Mouse (Mus musculus) hindbrain, embryonic 13.5 days (tissue): ENCODE data around the gene Rgsl1. TPM values are rescaled to one million over a fixed set of nuclear protein-coding genes. Genes with fewer than 3 reads are reported as not detected.
A peak's percentile ranks its signal among the peaks of the same experiment; 100 is the strongest.

Experiments used
- ATAC-seq: fragments of 200-750 bp; cut with Nextera tagmentation; 2 replicates; pipeline ENCODE4 v1.8.0; 2017; ENCODE audit warnings: moderate TSS enrichment; ENCODE audit not compliant: low FRiP score
- H3K27ac ChIP-seq: fragments of 300-500 bp; sonication (generic); 2 replicates; pipeline ENCODE4 v1.5.1; 2015; ENCODE audit warnings: inconsistent platforms, mild to moderate bottlenecking, moderate library complexity
- H3K27me3 ChIP-seq: fragments of 300-500 bp; sonication (generic); 2 replicates; pipeline ENCODE4 v1.6.1; 2015; ENCODE audit warnings: mild to moderate bottlenecking, inconsistent platforms
- H3K36me3 ChIP-seq: fragments of 300-500 bp; sonication (generic); 2 replicates; pipeline ENCODE4 v1.6.1; 2015; ENCODE audit warnings: mild to moderate bottlenecking, inconsistent platforms
- H3K4me1 ChIP-seq: fragments of 300-500 bp; sonication (generic); replicated peaks from 2 replicates; pipeline ENCODE4 v1.6.1; 2015; ENCODE audit warnings: inconsistent platforms
- H3K4me2 ChIP-seq: fragments of 300-500 bp; sonication (generic); 2 replicates; pipeline ENCODE4 v1.6.1; 2015; ENCODE audit warnings: inconsistent platforms, mild to moderate bottlenecking, moderate library complexity
- H3K4me3 ChIP-seq: fragments of 300-500 bp; sonication (generic); 2 replicates; pipeline ENCODE4 v1.5.1; 2015; ENCODE audit warnings: mild to moderate bottlenecking, inconsistent platforms
- H3K9ac ChIP-seq: fragments of 300-500 bp; sonication (generic); 2 replicates; pipeline ENCODE4 v1.6.1; 2015; ENCODE audit warnings: mild to moderate bottlenecking, inconsistent platforms
- H3K9me3 ChIP-seq: fragments of 300-500 bp; sonication (generic); 2 replicates; pipeline ENCODE4 v1.6.1; 2016; ENCODE audit warnings: inconsistent platforms
- WGBS: fragments of 180-500 bp; shearing (Covaris S2); methylation state at CpG from one replicate; pipeline ENCODE4 v1.1.7; 2015; 5-methylcytosine and 5-hydroxymethylcytosine counted together
- polyA plus RNA-seq: library from polyadenylated mRNA; unstranded; fragments of >200 nt; fragmentation: Nextera tagmentation; extraction: Ambion mirVana; gene quantifications from 2 replicates; pipeline ENCODE4 v1.2.1, GENCODE M21; 2015

Rgsl1 gene
- polyA plus RNA-seq, 1 experiment from 2014 or later = 0.26 TPM

GRCm38 (mm10) chr1:153748549-153748948 lies 95.4 kb downstream of the Rgsl1 start:
- Histone ChIP-seq H3K27me3 (0 out of 2 replicates have a peak, but pooled peaks cover 3% of the 10 kb centered on the region), H3K27ac (peak overlapping the region; percentile 92), H3K9ac (no peak overlapping the region; the same call in 1 of the 2 replicates), H3K4me2 (peak overlapping the region; percentile 66), H3K9me3 (no peaks in the 10 kb centered on the region), H3K36me3 (peaks cover 5% of the 10 kb centered on the region), H3K4me3 (no peak overlapping the region), H3K4me1 (peaks cover 68% of the 10 kb centered on the region)
- WGBS = 9% methylated on average over 1 of the region's 1 CpGs
- no peak for ATAC-seq

DNA sequence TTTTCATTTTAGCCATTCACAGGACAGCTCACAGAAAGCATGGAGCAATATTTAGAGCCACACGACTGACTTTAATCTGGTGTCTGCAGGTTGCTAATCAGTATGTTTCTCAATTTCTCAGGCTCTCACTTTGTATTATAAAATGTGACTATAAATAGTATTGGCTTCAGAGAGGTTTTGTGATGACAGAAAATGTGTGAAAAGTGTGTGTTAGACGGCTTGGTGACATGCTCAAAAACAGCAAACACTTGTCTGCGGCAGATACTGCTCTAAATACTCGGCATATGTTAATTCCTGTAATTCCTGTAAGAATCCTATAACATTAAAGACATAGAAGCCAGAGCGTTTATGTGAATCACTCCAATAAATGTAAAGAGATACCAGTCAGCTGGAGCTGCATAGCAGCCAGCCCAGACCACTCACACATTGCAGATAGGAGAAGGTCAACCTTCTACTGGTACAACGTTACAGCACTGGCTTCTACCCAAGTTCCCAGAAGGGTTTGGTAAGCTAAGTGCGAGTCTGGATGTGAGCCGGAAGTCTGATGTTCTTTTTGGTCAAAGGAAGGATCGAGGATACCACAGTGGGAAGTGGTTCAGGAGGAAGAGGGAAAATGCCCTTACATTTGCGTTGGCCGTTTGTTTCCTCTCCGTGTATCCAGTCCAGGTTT lies 95.9 kb downstream of the Rgsl1 start:
- Histone ChIP-seq H3K27me3 (0 out of 2 replicates have a peak, but pooled peaks cover 3% of the 10 kb centered on the region), H3K36me3 (peaks cover 6% of the 10 kb centered on the region), H3K4me3 (no peak overlapping the region), H3K9ac (0 out of 2 replicates have a peak overlapping the region, but pooled peaks have one; percentile 6), H3K4me1 (peaks cover 74% of the 10 kb centered on the region), H3K27ac (0 out of 2 replicates have a peak overlapping the region, but pooled peaks have one; percentile 92), H3K9me3 (no peaks in the 10 kb centered on the region), H3K4me2 (peak overlapping the region; percentile 66; the same call in 1 of the 2 replicates)
- WGBS = 74% methylated on average over 12 of the region's 12 CpGs
- no peak for ATAC-seq

GRCm38 (mm10) chr1:153746728-153747127 lies 97.2 kb downstream of the Rgsl1 start:
- WGBS = 3% methylated on average over 12 of the region's 12 CpGs
- peaks cover 6% of the 10 kb centered on the region for H3K36me3 ChIP-seq
- H3K27ac ChIP-seq = no peak overlapping the region
- no peak overlapping the region for H3K4me3 ChIP-seq
- peaks cover 73% of the 10 kb centered on the region for H3K4me1 ChIP-seq
- no peak for ATAC-seq
- no peaks in the 10 kb centered on the region for H3K9me3 ChIP-seq
- no peak overlapping the region for H3K4me2 ChIP-seq
- H3K27me3 ChIP-seq = 0 out of 2 replicates have a peak, but pooled peaks cover 3% of the 10 kb centered on the region
- H3K9ac ChIP-seq = no peak overlapping the region

DNA sequence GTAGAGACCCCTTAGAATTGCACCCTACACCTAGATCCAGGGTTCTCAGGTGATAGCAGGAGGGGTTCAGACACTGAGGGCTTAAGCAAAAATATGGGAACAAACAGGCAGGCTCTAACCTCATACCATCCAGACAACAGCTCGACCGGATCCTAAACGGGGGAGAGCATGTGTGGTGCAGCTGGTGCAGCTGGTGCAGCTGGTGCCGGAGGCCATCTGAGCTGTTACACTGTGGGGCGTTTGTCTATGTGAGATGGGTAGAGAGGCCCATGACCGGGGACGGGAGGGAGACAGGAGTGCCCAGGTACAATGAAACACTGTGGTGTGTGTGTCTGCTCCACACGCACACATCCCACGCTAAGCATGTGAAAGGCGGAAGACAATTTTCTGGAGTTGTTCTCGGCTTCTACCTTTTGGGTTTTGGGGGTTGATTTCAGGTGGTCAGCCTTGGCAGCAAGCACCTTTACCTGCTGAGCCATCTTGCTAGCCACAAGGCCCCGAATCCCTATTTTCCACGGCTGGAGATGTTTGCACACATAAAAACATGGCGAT lies 97.7 kb downstream of the Rgsl1 start:
- peaks cover 6% of the 10 kb centered on the region for H3K36me3 ChIP-seq
- H3K4me1 ChIP-seq = peaks cover 71% of the 10 kb centered on the region
- no peak overlapping the region for H3K4me2 ChIP-seq
- no peak overlapping the region for H3K4me3 ChIP-seq
- peak; percentile 41 for ATAC-seq
- 65% methylated on average over 14 of the region's 14 CpGs for WGBS
- H3K9me3 ChIP-seq = no peaks in the 10 kb centered on the region
- 0 out of 2 replicates have a peak, but pooled peaks cover 3% of the 10 kb centered on the region for H3K27me3 ChIP-seq
- H3K9ac ChIP-seq = peak overlapping the region; percentile 39; the same call in 1 of the 2 replicates
- no peak overlapping the region for H3K27ac ChIP-seq

GRCm38 (mm10) chr1:153742374-153743155 lies 101.4 kb downstream of the Rgsl1 start:
- peaks cover 75% of the 10 kb centered on the region for H3K4me1 ChIP-seq
- H3K9ac ChIP-seq = peak overlapping the region; percentile 64

GRCm38 (mm10) chr1:153741551-153742316 lies 102.2 kb downstream of the Rgsl1 start:
- peaks cover 18% of the 10 kb centered on the region; the same call in 1 of the 2 replicates for H3K27me3 ChIP-seq
- H3K9ac ChIP-seq = peak overlapping the region; percentile 60

More at GRCm38 (mm10) chr1:153742374-153743155, 101.4 kb downstream of the Rgsl1 start:
- peak overlapping the region; percentile 49 for H3K4me3 ChIP-seq
- H3K27me3 ChIP-seq = peaks cover 18% of the 10 kb centered on the region; the same call in 1 of the 2 replicates
- no peak for ATAC-seq
- no peaks in the 10 kb centered on the region for H3K9me3 ChIP-seq
- WGBS = 66% methylated on average over 11 of the region's 11 CpGs
- H3K27ac ChIP-seq = no peak overlapping the region
- H3K4me2 ChIP-seq = peak overlapping the region; percentile 76
- peaks cover 6% of the 10 kb centered on the region for H3K36me3 ChIP-seq

GRCm38 (mm10) chr1:153740775-153741400 lies 103.1 kb downstream of the Rgsl1 start:
- 27% methylated on average over 12 of the region's 12 CpGs for WGBS

More at GRCm38 (mm10) chr1:153741551-153742316, 102.2 kb downstream of the Rgsl1 start:
- ATAC-seq = no peak
- H3K4me2 ChIP-seq = peak overlapping the region; percentile 76
- H3K4me3 ChIP-seq = peak overlapping the region; percentile 49
- no peak overlapping the region; the same call in 1 of the 2 replicates for H3K27ac ChIP-seq
- H3K4me1 ChIP-seq = peaks cover 81% of the 10 kb centered on the region
- no peaks in the 10 kb centered on the region for H3K9me3 ChIP-seq
- peaks cover 6% of the 10 kb centered on the region for H3K36me3 ChIP-seq
- WGBS = 58% methylated on average over 18 of the region's 18 CpGs

GRCm38 (mm10) chr1:153740145-153740544 lies 103.8 kb downstream of the Rgsl1 start, which contains the start of gene Rgs16:
Gene Rgs16, plus strand, starts transcription at chr1:153740349.
- Histone ChIP-seq H3K9me3 (no peaks in the 10 kb centered on the region), H3K4me1 (peaks cover 78% of the 10 kb centered on the region), H3K27ac (no peak within 1 kb of the TSS), H3K4me3 (peak within 1 kb of the TSS; percentile 49), H3K27me3 (peaks cover 18% of the 10 kb centered on the region; the same call in 1 of the 2 replicates), H3K4me2 (peak within 1 kb of the TSS; percentile 76), H3K36me3 (peaks cover 6% of the 10 kb centered on the region), H3K9ac (peak within 1 kb of the TSS; percentile 67)
- 1% methylated on average over 28 of the region's 28 CpGs for WGBS
- peak; percentile 68; the same call in 1 of the 2 replicates for ATAC-seq

More at GRCm38 (mm10) chr1:153740775-153741400, 103.1 kb downstream of the Rgsl1 start:
- peaks cover 6% of the 10 kb centered on the region for H3K36me3 ChIP-seq
- peak overlapping the region; percentile 76 for H3K4me2 ChIP-seq
- peak overlapping the region; percentile 67 for H3K9ac ChIP-seq
- H3K4me1 ChIP-seq = peaks cover 78% of the 10 kb centered on the region
- H3K4me3 ChIP-seq = peak overlapping the region; percentile 49
- H3K27me3 ChIP-seq = peaks cover 18% of the 10 kb centered on the region; the same call in 1 of the 2 replicates
- no peak for ATAC-seq
- no peaks in the 10 kb centered on the region for H3K9me3 ChIP-seq
- H3K27ac ChIP-seq = no peak overlapping the region

DNA sequence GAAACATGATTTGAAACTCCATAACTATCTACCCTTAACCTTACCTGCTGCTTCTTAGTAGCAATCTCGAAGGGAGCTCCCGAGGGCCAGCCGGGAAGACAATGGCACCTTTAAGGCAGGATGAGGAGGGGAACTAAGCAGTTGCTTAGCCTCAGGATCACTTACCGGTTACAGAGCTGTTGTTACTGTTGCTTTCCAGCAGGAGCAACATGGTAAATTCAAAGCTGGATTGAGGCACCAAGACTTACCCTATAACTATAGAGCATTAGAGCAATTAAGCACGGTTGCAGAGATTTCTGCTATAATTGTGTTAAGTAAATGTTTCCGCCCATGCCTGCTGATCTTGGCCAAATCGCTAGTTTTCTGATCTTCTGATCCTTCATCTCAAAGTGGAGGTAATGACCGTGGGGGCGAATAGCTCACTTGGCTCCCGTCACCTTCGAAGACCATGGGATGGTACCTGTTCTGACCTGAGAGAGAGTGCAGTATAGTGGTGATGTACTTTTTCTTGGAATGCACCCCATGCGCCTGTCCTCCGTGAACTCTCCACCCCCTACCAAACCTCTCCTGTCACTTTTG lies 104.4 kb downstream of the Rgsl1 start:
- H3K27ac ChIP-seq = no peak overlapping the region
- H3K4me3 ChIP-seq = peak overlapping the region; percentile 49
- peaks cover 18% of the 10 kb centered on the region; the same call in 1 of the 2 replicates for H3K27me3 ChIP-seq
- 20% methylated on average over 13 of the region's 13 CpGs for WGBS
- H3K9me3 ChIP-seq = no peaks in the 10 kb centered on the region
- no peak for ATAC-seq
- peaks cover 74% of the 10 kb centered on the region for H3K4me1 ChIP-seq
- H3K9ac ChIP-seq = peak overlapping the region; percentile 67; the same call in 1 of the 2 replicates
- H3K4me2 ChIP-seq = peak overlapping the region; percentile 76
- peaks cover 6% of the 10 kb centered on the region for H3K36me3 ChIP-seq

- Histone ChIP-seq H3K9me3 (no peaks in the 10 kb centered on the region), H3K4me1 (peaks cover 68% of the 10 kb centered on the region), H3K27me3 (peaks cover 15% of the 10 kb centered on the region; the same call in 1 of the 2 replicates), H3K36me3 (no peaks in the 10 kb centered on the region), H3K9ac (no peak overlapping the region), H3K4me2 (peak overlapping the region; percentile 23; the same call in 1 of the 2 replicates), H3K4me3 (no peak overlapping the region), H3K27ac (peak overlapping the region; percentile 10; the same call in 1 of the 2 replicates)
- no peak for ATAC-seq
- WGBS = 27% methylated on average over 9 of the region's 9 CpGs
These were observed 106.5 kb downstream of the Rgsl1 start for GRCm38 (mm10) chr1:153737101-153738085.
